Mouse (Mus musculus) G1E-ER4 (cell line): Measurements from ENCODE around the gene Sac3d1. TPM values are rescaled to one million over a fixed set of nuclear protein-coding genes. Genes with fewer than 3 reads are reported as not detected.

Experiments
- GATA1 ChIP-seq: IDR thresholded peaks from one replicate; pipeline ENCODE4 v1.8.0; 2012; ENCODE audit warnings: low read length, inconsistent platforms
- polyA plus RNA-seq: library from polyadenylated mRNA; stranded (reverse); fragments of >175 nt; gene quantifications from 2 replicates; pipeline ENCODE4 v1.2.3, GENCODE M21; 2012

The Sac3d1 gene
- polyA plus RNA-seq, 1 experiment, result 91.0 TPM

- no peak for TF ChIP-seq GATA1
Measured at GRCm38 (mm10) chr19:6088841-6089240, 29.6 kb downstream of the Sac3d1 start.

DNA sequence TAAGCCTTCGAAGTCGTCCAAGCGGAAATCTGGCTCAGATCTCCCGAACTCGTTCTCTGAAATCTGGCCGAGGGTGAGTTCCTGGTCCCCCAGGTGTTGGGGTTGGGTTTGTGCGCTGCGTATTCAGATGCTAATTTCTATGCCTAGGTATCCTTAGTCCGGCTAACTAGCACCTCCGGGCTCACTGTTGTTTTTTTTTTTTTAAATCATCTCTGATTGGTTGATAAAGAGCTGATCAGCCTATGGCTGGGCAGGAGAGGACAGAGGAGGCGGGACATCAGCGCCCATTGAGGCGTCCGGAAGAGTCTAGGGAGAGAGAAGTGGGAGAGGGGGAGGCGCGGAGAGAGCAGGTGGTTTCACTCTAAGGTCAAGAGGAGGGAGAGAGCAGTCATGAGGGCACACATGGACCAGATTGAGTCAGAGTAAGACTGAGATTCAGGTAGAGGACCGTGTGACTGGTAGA, 33.0 kb downstream of the Sac3d1 start:
- no peak for TF ChIP-seq GATA1

GRCm38 (mm10) chr19:6084478-6085248, 33.8 kb downstream of the Sac3d1 start, which contains the start of the genes Zfpl1 and Cdca5:
Gene Zfpl1 (minus strand): TSS chr19:6084956.
Gene Cdca5 (plus strand): TSS chr19:6084983.
- TF ChIP-seq GATA1, result no peak

DNA sequence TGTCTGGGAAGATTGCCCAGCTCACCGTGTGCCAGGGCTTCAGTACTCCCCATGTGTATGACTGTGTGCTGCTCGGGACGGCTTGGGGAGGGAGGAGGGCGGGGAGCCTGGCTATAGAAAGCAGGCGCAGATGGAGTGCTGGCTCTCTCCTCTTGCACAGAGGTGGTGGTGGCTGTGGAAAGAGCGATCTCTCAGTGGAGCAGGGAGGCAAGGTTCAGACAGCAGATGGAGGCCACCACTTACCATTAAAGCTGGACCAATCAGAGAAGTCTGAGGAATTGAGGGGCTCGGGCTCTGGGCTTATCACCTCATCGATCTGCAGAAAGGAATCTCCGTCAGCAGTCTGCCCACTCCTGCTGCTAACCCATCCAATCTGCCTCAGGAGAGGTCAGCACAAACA, 36.3 kb downstream of the Sac3d1 start, which contains the start of gene Gm28374:
Gene Gm28374 (minus strand): TSS at position 101 of the 400 bp plus-strand sequence.
- TF ChIP-seq GATA1, result no peak

DNA sequence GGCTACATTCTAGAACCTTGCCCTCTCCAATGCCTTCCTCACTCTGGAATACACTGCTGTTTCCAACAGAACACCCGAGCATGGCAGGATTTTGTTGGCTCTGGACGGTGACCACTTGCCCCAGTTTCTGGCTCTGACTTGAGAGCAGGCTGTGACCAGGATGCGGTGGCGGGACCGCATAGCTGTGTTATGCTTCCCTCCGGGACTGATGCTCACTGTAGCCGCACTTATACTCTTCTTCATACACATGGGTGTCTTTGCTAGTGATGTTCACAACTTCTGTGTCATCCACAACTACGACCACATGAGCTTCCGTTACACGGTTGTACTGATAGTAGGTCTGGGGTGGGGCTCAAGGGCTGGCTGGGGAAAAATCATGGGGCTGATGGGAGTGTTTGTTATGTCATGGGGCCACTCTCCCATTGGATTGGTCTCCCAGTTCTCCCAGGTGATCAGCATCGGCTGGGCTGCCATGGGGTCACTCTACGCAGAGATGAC, 38.4 kb downstream of the Sac3d1 start, which contains the start of gene Tmem262:
Gene Tmem262 (plus strand): TSS at position 51 of the 498 bp plus-strand sequence.
- no peak for TF ChIP-seq GATA1

DNA sequence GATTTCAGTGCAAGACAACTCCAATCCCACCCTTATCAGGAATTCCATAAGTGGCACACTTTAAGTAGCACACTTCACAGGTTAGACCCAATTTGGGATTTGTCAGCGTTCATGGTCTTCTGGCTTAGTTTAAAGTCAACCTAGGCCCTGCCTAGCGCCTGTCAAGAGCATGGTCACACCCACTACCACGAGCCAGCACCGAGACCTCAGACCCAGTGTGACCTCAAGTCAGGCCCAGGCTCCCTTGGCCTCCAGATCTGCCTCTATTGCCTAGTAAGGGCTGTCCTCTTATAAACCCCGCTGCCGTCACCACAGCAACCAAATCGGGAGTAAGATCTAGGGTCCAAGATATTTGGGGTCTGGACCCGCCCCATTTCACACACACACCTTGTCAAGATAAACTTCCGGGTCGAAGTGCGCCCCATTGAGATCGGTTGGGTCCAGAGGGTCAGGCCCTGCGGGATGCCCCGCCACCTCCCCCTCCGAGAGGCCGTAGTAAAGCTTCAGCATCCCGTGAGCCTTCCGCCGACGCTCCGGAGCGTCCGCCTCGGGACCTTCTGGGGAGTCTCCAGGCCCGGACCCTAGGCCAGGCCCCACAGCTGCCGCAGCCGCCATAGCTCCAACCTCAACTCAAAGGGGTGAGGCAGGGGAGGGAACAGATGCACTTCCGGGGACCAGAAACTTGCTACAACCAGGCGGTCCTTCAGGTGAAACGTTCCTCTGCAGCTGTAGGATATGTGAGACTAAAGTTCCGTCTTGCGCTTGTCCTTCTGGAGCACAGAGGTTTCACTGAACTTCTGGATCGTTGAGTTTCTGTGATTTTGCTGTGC, 41.7 kb downstream of the Sac3d1 start, which contains the start of gene Vps51:
Gene Vps51 (minus strand): TSS at position 668 of the 830 bp plus-strand sequence.
- no peak for TF ChIP-seq GATA1

DNA sequence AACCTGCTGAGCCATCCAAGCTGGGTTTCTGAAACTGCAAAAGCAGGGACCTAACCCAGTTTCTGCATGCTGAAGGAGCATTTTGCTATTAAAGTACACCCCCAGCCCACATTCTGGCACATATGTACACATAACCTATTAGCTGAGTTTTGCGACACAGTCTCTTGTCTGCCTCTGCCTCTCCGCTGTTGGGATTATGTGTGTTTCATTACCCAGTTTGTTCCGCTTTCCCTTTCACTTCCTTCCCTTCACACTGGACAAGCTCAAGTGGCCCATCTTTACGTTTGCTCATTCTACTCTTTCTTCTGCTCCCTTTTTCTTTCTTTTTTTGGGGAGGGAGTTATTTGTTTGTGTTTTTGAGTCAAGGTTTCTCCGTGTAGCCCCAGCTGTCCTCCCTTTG, 44.6 kb downstream of the Sac3d1 start:
- no peak for TF ChIP-seq GATA1

DNA sequence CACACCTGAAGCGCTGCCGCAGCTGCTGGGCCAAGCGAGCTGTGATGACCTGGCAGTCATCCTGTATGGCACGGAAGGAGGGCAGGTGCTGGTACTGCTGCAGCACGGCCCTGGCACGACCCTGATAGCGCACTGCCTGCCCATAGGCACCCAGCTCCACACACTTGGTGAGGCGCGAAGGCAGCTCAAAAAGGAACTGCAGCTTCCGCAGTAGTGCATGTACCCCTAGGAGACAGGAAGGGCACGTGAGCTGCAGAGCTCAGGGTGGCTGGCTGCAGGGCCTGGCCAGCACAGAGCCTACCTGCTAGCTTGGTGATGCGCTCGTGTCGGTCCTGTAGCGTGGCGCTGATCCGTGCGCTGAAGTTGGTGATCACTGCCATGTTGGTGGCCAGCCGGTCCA, 47.2 kb downstream of the Sac3d1 start:
- no peak for TF ChIP-seq GATA1

GRCm38 (mm10) chr19:6070571-6071250, 47.7 kb downstream of the Sac3d1 start:
- TF ChIP-seq GATA1, result no peak

DNA sequence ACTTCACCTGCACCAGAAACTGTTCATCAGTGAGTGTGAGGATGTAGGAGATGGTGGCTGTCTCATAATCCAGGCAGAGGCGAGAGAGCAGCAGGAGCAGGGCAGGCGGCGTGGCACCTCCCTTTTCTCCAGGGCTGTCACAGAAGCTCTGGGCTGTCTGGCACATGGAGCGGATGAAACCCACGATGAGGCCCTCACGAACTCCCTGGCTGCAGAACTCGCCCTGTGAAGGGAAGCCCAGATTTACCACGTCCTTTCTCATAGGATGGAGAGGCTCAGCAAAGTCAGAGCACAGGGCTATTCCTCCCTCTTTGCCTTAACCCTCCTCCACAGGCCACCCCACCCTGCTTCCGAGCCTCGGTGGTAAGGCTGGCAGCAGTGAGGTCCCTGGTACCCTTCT, 48.6 kb downstream of the Sac3d1 start:
- no peak for TF ChIP-seq GATA1

GRCm38 (mm10) chr19:6068951-6069350, 49.5 kb downstream of the Sac3d1 start:
- TF ChIP-seq GATA1, result no peak

- no peak for TF ChIP-seq GATA1
Measured at GRCm38 (mm10) chr19:6067724-6068415, 50.6 kb downstream of the Sac3d1 start, which contains the start of gene Tm7sf2. Gene Tm7sf2 (minus strand): TSS chr19:6068373.

GRCm38 (mm10) chr19:6067011-6067723, 51.3 kb downstream of the Sac3d1 start:
- no peak for TF ChIP-seq GATA1

GRCm38 (mm10) chr19:6066571-6066970, 51.9 kb downstream of the Sac3d1 start:
- no peak for TF ChIP-seq GATA1

Other genes with a start within 250 kb of the Sac3d1 start
- 12.9 and 13.6 TPM in 2 replicates for gene Frmd8, start 243.4 kb downstream of the Sac3d1 start, polyA plus RNA-seq
- 0.15 and 0.64 TPM in 2 replicates for gene Slc25a45, start 240.8 kb downstream of the Sac3d1 start, polyA plus RNA-seq
- gene Tigd3, start 224.5 kb downstream of the Sac3d1 start, polyA plus RNA-seq, result 0.73 and 1.3 TPM in 2 replicates
- 34.4 and 70.2 TPM in 2 replicates for gene Dpf2, start 205.6 kb downstream of the Sac3d1 start, polyA plus RNA-seq
- 0.39 and 0.43 TPM in 2 replicates for gene Cdc42ep2, start 193.8 kb downstream of the Sac3d1 start, polyA plus RNA-seq
- 45.7 and 48.5 TPM in 2 replicates for gene Pola2, start 154.4 kb downstream of the Sac3d1 start, polyA plus RNA-seq
- not detected in 2 replicates for gene Slc22a20, start 132.5 kb downstream of the Sac3d1 start, polyA plus RNA-seq
- gene Capn1, start 102.8 kb downstream of the Sac3d1 start, polyA plus RNA-seq, result 83.7 and 139 TPM in 2 replicates
- gene Syvn1, start 72.1 kb downstream of the Sac3d1 start, polyA plus RNA-seq, result 90.1 and 101 TPM in 2 replicates
- gene Mrpl49, start 60.9 kb downstream of the Sac3d1 start, polyA plus RNA-seq, result 37.7 and 52.6 TPM in 2 replicates
- gene Fau, start 60.8 kb downstream of the Sac3d1 start, polyA plus RNA-seq, result 3,884 and 3,991 TPM in 2 replicates
- gene Znhit2, start 57.5 kb downstream of the Sac3d1 start, polyA plus RNA-seq, result 98.9 and 102 TPM in 2 replicates
- 26.5 and 33.6 TPM in 2 replicates for gene Tm7sf2, start 50.3 kb downstream of the Sac3d1 start, polyA plus RNA-seq
- 39.5 and 65.2 TPM in 2 replicates for gene Vps51, start 41.4 kb downstream of the Sac3d1 start, polyA plus RNA-seq
- not detected in 2 replicates for gene Tmem262, start 38.6 kb downstream of the Sac3d1 start, polyA plus RNA-seq
- gene Gm28374, start 36.4 kb downstream of the Sac3d1 start, polyA plus RNA-seq, result 0.53 and 0.67 TPM in 2 replicates
- gene Zfpl1, start 33.7 kb downstream of the Sac3d1 start, polyA plus RNA-seq, result 61.7 and 75.6 TPM in 2 replicates
- 13.3 and 17.8 TPM in 2 replicates for gene Cdca5, start 33.7 kb downstream of the Sac3d1 start, polyA plus RNA-seq
- 3.5 and 4.9 TPM in 2 replicates for gene AC131692.1, start 24.2 kb downstream of the Sac3d1 start, polyA plus RNA-seq
- gene Naaladl1, start 12.9 kb downstream of the Sac3d1 start, polyA plus RNA-seq, result 0.38 and 0.46 TPM in 2 replicates
- 89.0 and 122 TPM in 2 replicates for gene Snx15, start 9.7 kb upstream of the Sac3d1 start, polyA plus RNA-seq
- gene Batf2, start 22.3 kb upstream of the Sac3d1 start, polyA plus RNA-seq, result not detected in 2 replicates
- gene Arl2, start 22.9 kb upstream of the Sac3d1 start, polyA plus RNA-seq, result 81.6 and 111 TPM in 2 replicates
- not detected in 2 replicates for gene Majin, start 65.7 kb upstream of the Sac3d1 start, polyA plus RNA-seq
- not detected in 2 replicates for gene Gpha2, start 107.7 kb upstream of the Sac3d1 start, polyA plus RNA-seq
- gene Ppp2r5b, start 117.2 kb upstream of the Sac3d1 start, polyA plus RNA-seq, result 10.7 and 14.2 TPM in 2 replicates
- 43.9 and 49.6 TPM in 2 replicates for gene Atg2a, start 123.0 kb upstream of the Sac3d1 start, polyA plus RNA-seq
- 231 and 274 TPM in 2 replicates for gene Ehd1, start 158.1 kb upstream of the Sac3d1 start, polyA plus RNA-seq
- 10.8 and 12.9 TPM in 2 replicates for gene Cdc42bpg, start 187.8 kb upstream of the Sac3d1 start, polyA plus RNA-seq
- gene Men1, start 216.3 kb upstream of the Sac3d1 start, polyA plus RNA-seq, result 158 and 188 TPM in 2 replicates
- 24.6 and 36.1 TPM in 2 replicates for gene Map4k2, start 222.5 kb upstream of the Sac3d1 start, polyA plus RNA-seq
- 2,071 and 2,221 TPM in 2 replicates for gene Sf1, start 245.0 kb upstream of the Sac3d1 start, polyA plus RNA-seq